Mouse (Mus musculus) stomach, embryonic 16.5 days (tissue): ENCODE results near the gene Ephx4. TPM values are rescaled to one million over a fixed set of nuclear protein-coding genes. Genes with fewer than 3 reads are reported as not detected.

Experiments
- ATAC-seq: fragments of 200-750 bp; cut with Nextera tagmentation; 2 replicates; pipeline ENCODE4 v1.8.0; 2017; ENCODE audit warnings: moderate number of reproducible peaks, moderate TSS enrichment; ENCODE audit not compliant: insufficient read depth, low FRiP score
- H3K27ac ChIP-seq: fragments of 300-500 bp; sonication (generic); 2 replicates; pipeline ENCODE4 v1.5.1; 2014; ENCODE audit warnings: low read length
- H3K27me3 ChIP-seq: fragments of 300-500 bp; sonication (generic); 2 replicates; pipeline ENCODE4 v1.6.1; 2014; ENCODE audit warnings: low read length, control low read depth, mixed read lengths; ENCODE audit not compliant: control insufficient read depth, insufficient read depth
- H3K36me3 ChIP-seq: fragments of 300-500 bp; sonication (generic); 2 replicates; pipeline ENCODE4 v1.6.1; 2014; ENCODE audit warnings: low read length; ENCODE audit not compliant: control insufficient read depth, insufficient read depth
- H3K4me1 ChIP-seq: fragments of 300-500 bp; sonication (generic); 2 replicates; pipeline ENCODE4 v1.6.1; 2014; ENCODE audit warnings: low read length, control low read depth, mixed read lengths; ENCODE audit not compliant: control insufficient read depth, insufficient read depth
- H3K4me2 ChIP-seq: fragments of 300-500 bp; sonication (generic); 2 replicates; pipeline ENCODE4 v1.6.1; 2014; ENCODE audit warnings: low read depth, low read length, mixed read lengths
- H3K4me3 ChIP-seq: fragments of 300-500 bp; sonication (generic); replicated peaks from 2 replicates; pipeline ENCODE4 v1.5.1; 2014; ENCODE audit warnings: mild to moderate bottlenecking, low read length
- H3K9ac ChIP-seq: fragments of 300-500 bp; sonication (generic); 2 replicates; pipeline ENCODE4 v1.6.1; 2014; ENCODE audit warnings: low read length
- H3K9me3 ChIP-seq: fragments of 300-500 bp; sonication (generic); replicated peaks from 2 replicates; pipeline ENCODE4 v1.6.1; 2016; ENCODE audit warnings: low read length, control low read depth; ENCODE audit not compliant: control insufficient read depth
- WGBS: fragments of 180-500 bp; shearing (Covaris S2); extraction: QIAGEN DNeasy Blood & Tissue Kit; methylation state at CpG from one replicate; pipeline ENCODE4 v1.1.7; 2014; 5-methylcytosine and 5-hydroxymethylcytosine counted together
- polyA plus RNA-seq: library from polyadenylated mRNA; unstranded; fragments of >200 nt; fragmentation: Nextera tagmentation; extraction: Ambion mirVana; gene quantifications from 2 replicates; pipeline ENCODE4 v1.2.1, GENCODE M21; 2015

Gene Ephx4
- polyA plus RNA-seq, 1 experiment from 2014 or later = 1.4 TPM

DNA sequence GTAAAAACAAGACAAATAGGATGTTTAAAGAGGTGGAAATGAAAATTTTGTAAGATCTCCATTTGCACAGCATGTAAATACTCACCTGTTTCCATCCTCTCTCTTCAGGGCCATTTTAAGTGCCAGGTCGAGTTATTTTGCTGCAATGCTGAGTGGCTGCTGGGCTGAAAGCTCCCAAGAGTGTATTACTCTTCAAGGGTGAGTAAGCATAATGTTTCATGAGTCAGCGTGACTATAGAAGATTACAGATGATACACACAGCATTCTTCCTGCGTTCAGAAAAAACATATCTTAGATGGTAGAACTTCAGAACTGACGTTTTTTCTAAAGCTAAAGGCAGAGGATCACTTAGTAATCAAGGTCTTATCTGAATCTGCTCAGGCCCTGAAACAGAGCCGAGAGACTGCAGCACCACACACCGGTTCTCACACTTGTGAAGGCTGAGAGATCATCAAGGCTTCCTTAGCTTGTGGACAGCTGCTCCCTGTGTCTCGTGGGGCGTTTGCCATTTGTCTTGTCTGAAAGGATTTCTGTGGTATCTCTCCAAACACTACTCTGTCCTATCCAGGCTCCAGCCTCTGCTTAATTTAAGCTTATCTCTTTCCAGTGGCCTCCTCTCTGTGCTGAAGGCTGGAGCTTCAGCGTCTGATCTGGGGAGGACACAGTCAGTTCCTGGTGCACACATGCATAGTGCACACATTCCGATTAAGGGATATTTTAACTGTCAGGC is 68.2 kb downstream of the Ephx4 start:
- H3K27ac ChIP-seq = no peak overlapping the region
- no peaks in the 10 kb centered on the region for H3K27me3 ChIP-seq
- H3K4me1 ChIP-seq = no peaks in the 10 kb centered on the region
- no peaks in the 10 kb centered on the region for H3K9me3 ChIP-seq
- H3K4me2 ChIP-seq = no peak overlapping the region
- no peaks in the 10 kb centered on the region for H3K36me3 ChIP-seq
- no peak overlapping the region for H3K4me3 ChIP-seq
- ATAC-seq = no peak
- 67% methylated on average over 10 of the region's 10 CpGs for WGBS
- no peak overlapping the region for H3K9ac ChIP-seq

Other genes starting within 250 kb of the Ephx4 start
- 29.5 and 31.1 TPM in 2 replicates for gene Tgfbr3, start 113.1 kb upstream of the Ephx4 start, polyA plus RNA-seq
- gene Brdt, start 71.6 kb upstream of the Ephx4 start, polyA plus RNA-seq = 2.2 and 2.4 TPM in 2 replicates
- not detected in 2 replicates for gene Lpcat2b, start 28.8 kb downstream of the Ephx4 start, polyA plus RNA-seq
- gene Btbd8, start 35.3 kb downstream of the Ephx4 start, polyA plus RNA-seq = 3.6 and 3.8 TPM in 2 replicates
- 0.20 and 0.46 TPM in 2 replicates for gene Gm42669, start 104.9 kb downstream of the Ephx4 start, polyA plus RNA-seq
- gene 1700028K03Rik, start 132.0 kb downstream of the Ephx4 start, polyA plus RNA-seq = 0.06 and 0.09 TPM in 2 replicates
- gene Rpap2, start 194.6 kb downstream of the Ephx4 start, polyA plus RNA-seq = 16.3 and 19.4 TPM in 2 replicates
- 20.9 and 25.8 TPM in 2 replicates for gene Glmn, start 195.2 kb downstream of the Ephx4 start, polyA plus RNA-seq